Mouse (Mus musculus) kidney, embryonic 16.5 days (tissue): ENCODE measurements at regions not wholly inside any gene's neighbourhood (a gene's known extent, or its start where the extent isn't known, plus 50 kb on each side); places are given as distances from the start of the nearest gene placed in this dataset.

Experiments
- ATAC-seq: fragments of 200-750 bp; cut with Nextera tagmentation; 2 replicates; pipeline ENCODE4 v1.8.0; 2017; ENCODE audit warnings: moderate TSS enrichment; ENCODE audit not compliant: low FRiP score, low TSS enrichment
- H3K27ac ChIP-seq: fragments of 300-500 bp; sonication (generic); 2 replicates; pipeline ENCODE4 v1.5.1; 2014; ENCODE audit warnings: low read length
- H3K27me3 ChIP-seq: fragments of 300-500 bp; sonication (generic); 2 replicates; pipeline ENCODE4 v1.6.1; 2014; ENCODE audit warnings: low read length, control low read depth, mixed read lengths; ENCODE audit not compliant: insufficient read depth
- H3K36me3 ChIP-seq: fragments of 300-500 bp; sonication (generic); 2 replicates; pipeline ENCODE4 v1.6.1; 2014; ENCODE audit warnings: low read length, control low read depth, mixed read lengths; ENCODE audit not compliant: insufficient read depth
- H3K4me1 ChIP-seq: fragments of 300-500 bp; sonication (generic); 2 replicates; pipeline ENCODE4 v1.6.1; 2014; ENCODE audit warnings: low read length, control low read depth, mixed read lengths; ENCODE audit not compliant: insufficient read depth
- H3K4me2 ChIP-seq: fragments of 300-500 bp; sonication (generic); replicated peaks from 2 replicates; pipeline ENCODE4 v1.6.1; 2014; ENCODE audit warnings: low read depth, low read length
- H3K4me3 ChIP-seq: fragments of 300-500 bp; sonication (generic); 2 replicates; pipeline ENCODE4 v1.5.1; 2014; ENCODE audit warnings: mild to moderate bottlenecking, low read length
- H3K9ac ChIP-seq: fragments of 300-500 bp; sonication (generic); replicated peaks from 2 replicates; pipeline ENCODE4 v1.6.1; 2014; ENCODE audit warnings: low read length
- H3K9me3 ChIP-seq: fragments of 300-500 bp; sonication (generic); 2 replicates; pipeline ENCODE4 v1.6.1; 2016; ENCODE audit warnings: low read length, control low read depth
- WGBS: fragments of 180-500 bp; shearing (Covaris S2); extraction: QIAGEN DNeasy Blood & Tissue Kit; methylation state at CpG from one replicate; pipeline ENCODE4 v1.1.7; 2014; 5-methylcytosine and 5-hydroxymethylcytosine counted together

GRCm38 (mm10) chr17:75618514-75618913 lies 66.8 kb upstream of the Fam98a start:
- no peak overlapping the region for H3K4me3 ChIP-seq
- no peaks in the 10 kb centered on the region for H3K36me3 ChIP-seq
- no peak for ATAC-seq
- H3K4me2 ChIP-seq: no peak overlapping the region
- no peaks in the 10 kb centered on the region for H3K4me1 ChIP-seq
- no peak overlapping the region for H3K9ac ChIP-seq
- H3K9me3 ChIP-seq: peaks cover 3% of the 10 kb centered on the region; the same call in 1 of the 2 replicates
- 94% methylated on average over 3 of the region's 3 CpGs for WGBS
- no peaks in the 10 kb centered on the region for H3K27me3 ChIP-seq
- no peak overlapping the region for H3K27ac ChIP-seq

GRCm38 (mm10) chr17:75617280-75617679 lies 65.5 kb upstream of the Fam98a start:
- no peak overlapping the region for H3K4me3 ChIP-seq
- ATAC-seq: no peak
- H3K36me3 ChIP-seq: no peaks in the 10 kb centered on the region
- peaks cover 3% of the 10 kb centered on the region; the same call in 1 of the 2 replicates for H3K9me3 ChIP-seq
- H3K27me3 ChIP-seq: no peaks in the 10 kb centered on the region
- H3K9ac ChIP-seq: no peak overlapping the region
- H3K27ac ChIP-seq: no peak overlapping the region
- no peak overlapping the region for H3K4me2 ChIP-seq
- WGBS: 22% methylated on average over 6 of the region's 6 CpGs
- H3K4me1 ChIP-seq: no peaks in the 10 kb centered on the region

GRCm38 (mm10) chr17:75615335-75615734 lies 63.6 kb upstream of the Fam98a start:
- Histone ChIP-seq H3K9ac (no peak overlapping the region), H3K27ac (no peak overlapping the region), H3K4me3 (no peak overlapping the region), H3K36me3 (no peaks in the 10 kb centered on the region), H3K4me2 (no peak overlapping the region), H3K4me1 (no peaks in the 10 kb centered on the region), H3K27me3 (no peaks in the 10 kb centered on the region), H3K9me3 (peaks cover 3% of the 10 kb centered on the region; the same call in 1 of the 2 replicates)
- ATAC-seq: no peak
- 83% methylated on average over 2 of the region's 2 CpGs for WGBS

- no peak overlapping the region for H3K4me2 ChIP-seq
- no peak overlapping the region for H3K27ac ChIP-seq
- 17% methylated on average over 4 of the region's 4 CpGs for WGBS
- no peak overlapping the region for H3K9ac ChIP-seq
- no peaks in the 10 kb centered on the region for H3K4me1 ChIP-seq
- no peaks in the 10 kb centered on the region for H3K9me3 ChIP-seq
- H3K4me3 ChIP-seq: no peak overlapping the region
- no peaks in the 10 kb centered on the region for H3K27me3 ChIP-seq
- no peak for ATAC-seq
- no peaks in the 10 kb centered on the region for H3K36me3 ChIP-seq
These were observed 51.8 kb upstream of the Fam98a start for GRCm38 (mm10) chr17:75603417-75604086.
